Mouse (Mus musculus) stomach, embryonic 16.5 days (tissue): Measurements from ENCODE around the gene Sall1. TPM values are rescaled to one million over a fixed set of nuclear protein-coding genes. Genes with fewer than 3 reads are reported as not detected.

ENCODE experiments used
- ATAC-seq: fragments of 200-750 bp; cut with Nextera tagmentation; 2 replicates; pipeline ENCODE4 v1.8.0; 2017; ENCODE audit warnings: moderate number of reproducible peaks, moderate TSS enrichment; ENCODE audit not compliant: insufficient read depth, low FRiP score
- H3K27ac ChIP-seq: fragments of 300-500 bp; sonication (generic); 2 replicates; pipeline ENCODE4 v1.5.1; 2014; ENCODE audit warnings: low read length
- H3K27me3 ChIP-seq: fragments of 300-500 bp; sonication (generic); 2 replicates; pipeline ENCODE4 v1.6.1; 2014; ENCODE audit warnings: low read length, control low read depth, mixed read lengths; ENCODE audit not compliant: control insufficient read depth, insufficient read depth
- H3K36me3 ChIP-seq: fragments of 300-500 bp; sonication (generic); 2 replicates; pipeline ENCODE4 v1.6.1; 2014; ENCODE audit warnings: low read length; ENCODE audit not compliant: control insufficient read depth, insufficient read depth
- H3K4me1 ChIP-seq: fragments of 300-500 bp; sonication (generic); 2 replicates; pipeline ENCODE4 v1.6.1; 2014; ENCODE audit warnings: low read length, control low read depth, mixed read lengths; ENCODE audit not compliant: control insufficient read depth, insufficient read depth
- H3K4me2 ChIP-seq: fragments of 300-500 bp; sonication (generic); 2 replicates; pipeline ENCODE4 v1.6.1; 2014; ENCODE audit warnings: low read depth, low read length, mixed read lengths
- H3K4me3 ChIP-seq: fragments of 300-500 bp; sonication (generic); replicated peaks from 2 replicates; pipeline ENCODE4 v1.5.1; 2014; ENCODE audit warnings: mild to moderate bottlenecking, low read length
- H3K9ac ChIP-seq: fragments of 300-500 bp; sonication (generic); 2 replicates; pipeline ENCODE4 v1.6.1; 2014; ENCODE audit warnings: low read length
- H3K9me3 ChIP-seq: fragments of 300-500 bp; sonication (generic); replicated peaks from 2 replicates; pipeline ENCODE4 v1.6.1; 2016; ENCODE audit warnings: low read length, control low read depth; ENCODE audit not compliant: control insufficient read depth
- WGBS: fragments of 180-500 bp; shearing (Covaris S2); extraction: QIAGEN DNeasy Blood & Tissue Kit; methylation state at CpG from one replicate; pipeline ENCODE4 v1.1.7; 2014; 5-methylcytosine and 5-hydroxymethylcytosine counted together
- polyA plus RNA-seq: library from polyadenylated mRNA; unstranded; fragments of >200 nt; fragmentation: Nextera tagmentation; extraction: Ambion mirVana; gene quantifications from 2 replicates; pipeline ENCODE4 v1.2.1, GENCODE M21; 2015

Sall1 gene
- polyA plus RNA-seq, 1 experiment from 2014 or later = 1.1 TPM

DNA sequence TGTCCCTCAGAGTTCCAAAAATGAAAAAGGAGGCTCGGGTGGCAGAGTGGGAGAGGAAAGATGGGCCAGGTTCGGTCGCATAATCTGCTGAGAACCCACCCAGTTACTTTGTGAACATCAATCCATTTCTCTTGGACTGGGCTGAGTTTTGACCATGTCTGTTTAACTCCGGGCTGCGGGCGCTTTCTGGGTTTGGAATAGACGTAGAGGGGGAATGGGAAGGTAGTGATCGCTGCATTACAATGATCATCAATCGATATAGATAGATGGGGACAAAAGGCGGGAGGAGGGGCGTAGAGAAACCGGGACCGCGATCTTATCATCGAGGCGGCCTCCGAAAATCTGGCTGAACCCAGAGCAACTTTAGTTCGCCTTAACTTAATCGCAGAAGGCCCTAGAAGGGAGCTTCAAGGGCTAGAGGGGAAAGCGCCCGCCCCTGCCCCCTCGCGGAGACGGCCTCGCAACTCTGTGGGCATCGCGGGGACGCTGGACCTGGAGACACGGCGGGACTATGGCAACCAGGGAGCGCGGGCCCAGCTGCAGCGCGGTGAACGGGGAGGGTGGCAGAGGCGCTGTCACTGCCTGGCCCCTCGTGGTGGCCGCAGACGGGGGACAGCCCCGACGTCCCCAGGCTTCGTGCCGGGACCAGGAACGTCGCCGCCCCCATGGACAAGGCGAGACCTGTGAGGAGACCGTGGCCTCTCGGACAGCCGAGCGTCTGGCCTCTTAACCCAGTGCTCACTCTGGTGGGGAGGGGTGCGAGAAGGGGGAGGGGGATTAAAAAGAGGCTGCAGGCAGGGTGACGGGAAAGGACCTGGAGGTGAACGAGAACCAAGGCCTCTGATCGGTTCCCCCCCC, 18.5 kb downstream of the Sall1 start:
- H3K4me2 ChIP-seq = peak overlapping the region; percentile 54
- H3K9ac ChIP-seq = peak overlapping the region; percentile 43
- no peak for ATAC-seq
- H3K9me3 ChIP-seq = no peaks in the 10 kb centered on the region
- no peak overlapping the region for H3K27ac ChIP-seq
- H3K4me3 ChIP-seq = peak overlapping the region; percentile 34
- peaks cover 29% of the 10 kb centered on the region for H3K27me3 ChIP-seq
- peaks cover 5% of the 10 kb centered on the region; the same call in 1 of the 2 replicates for H3K4me1 ChIP-seq
- H3K36me3 ChIP-seq = no peaks in the 10 kb centered on the region
- WGBS = 11% methylated on average over 50 of the region's 55 CpGs

DNA sequence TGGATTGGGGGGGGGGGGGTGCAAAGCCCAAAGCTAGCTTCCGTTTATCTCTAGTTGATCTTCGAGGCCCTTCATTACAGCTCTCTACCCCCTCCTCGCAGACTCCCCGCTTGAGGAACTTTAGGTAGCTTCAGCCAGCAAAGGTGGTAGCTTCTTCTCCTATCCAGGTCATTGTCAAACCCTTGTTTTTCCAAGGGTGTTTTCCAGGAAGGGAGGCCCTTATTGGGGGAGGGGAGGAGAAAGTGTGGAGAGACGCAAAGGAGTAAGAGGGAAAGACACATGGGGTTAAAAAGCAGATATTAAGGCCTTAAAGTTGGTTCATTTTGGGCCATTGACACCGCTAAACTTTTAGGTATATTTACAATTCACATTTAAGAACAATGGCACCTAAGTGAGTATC, 19.2 kb downstream of the Sall1 start:
- H3K27me3 ChIP-seq = peaks cover 30% of the 10 kb centered on the region
- peaks cover 5% of the 10 kb centered on the region; the same call in 1 of the 2 replicates for H3K4me1 ChIP-seq
- H3K4me2 ChIP-seq = no peak overlapping the region
- H3K9me3 ChIP-seq = no peaks in the 10 kb centered on the region
- H3K9ac ChIP-seq = no peak overlapping the region
- no peak overlapping the region for H3K27ac ChIP-seq
- no peak overlapping the region for H3K4me3 ChIP-seq
- ATAC-seq = no peak
- WGBS = 42% methylated on average over 6 of the region's 6 CpGs
- H3K36me3 ChIP-seq = no peaks in the 10 kb centered on the region

DNA sequence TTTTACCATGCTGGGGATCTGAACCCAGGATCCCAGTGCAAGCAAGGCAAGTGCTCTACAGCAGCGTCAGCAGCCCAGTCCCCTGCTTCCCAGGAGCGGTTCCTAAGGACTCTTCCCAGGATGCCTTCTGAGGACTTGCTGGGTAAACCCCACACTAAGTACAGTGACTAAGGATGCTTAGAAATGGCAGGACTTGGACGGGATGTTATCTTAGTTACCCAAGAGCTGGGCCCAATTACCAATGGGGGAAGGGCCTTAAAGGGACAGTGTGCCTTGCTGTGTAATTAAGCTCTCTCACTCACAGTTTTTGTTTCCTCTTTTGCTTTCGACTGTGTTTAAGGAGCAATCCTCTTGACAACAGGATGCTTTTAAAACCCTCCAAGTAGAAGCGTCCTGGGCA, 22.8 kb downstream of the Sall1 start:
- ATAC-seq = no peak
- no peak overlapping the region for H3K4me2 ChIP-seq

DNA sequence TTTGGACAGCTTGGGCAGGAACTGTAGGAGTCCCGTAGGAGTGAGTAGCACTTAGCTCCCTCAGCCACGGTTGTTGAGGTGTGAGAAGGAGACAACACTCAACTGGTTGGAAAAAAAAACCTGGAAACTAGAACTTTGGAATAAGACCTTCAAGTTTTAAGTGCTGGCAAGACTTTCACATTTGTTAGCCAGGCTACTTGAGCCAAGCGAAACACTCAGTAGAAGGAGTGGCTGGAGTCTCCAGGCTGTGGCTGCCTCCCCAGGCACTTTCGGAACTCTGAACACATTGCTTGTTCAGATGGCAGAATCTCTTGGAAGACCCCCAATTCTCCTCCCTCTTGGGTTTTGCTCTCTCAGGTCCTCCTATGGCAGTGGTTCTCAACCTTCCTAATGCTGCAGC, 26.1 kb downstream of the Sall1 start:
- H3K27me3 ChIP-seq = peaks cover 5% of the 10 kb centered on the region
- H3K4me3 ChIP-seq = no peak overlapping the region
- H3K4me1 ChIP-seq = 0 out of 2 replicates have a peak, but pooled peaks cover 5% of the 10 kb centered on the region
- no peak overlapping the region for H3K27ac ChIP-seq
- no peak for ATAC-seq
- no peaks in the 10 kb centered on the region for H3K36me3 ChIP-seq
- no peak overlapping the region for H3K4me2 ChIP-seq
- no peak overlapping the region for H3K9ac ChIP-seq
- WGBS = 77% methylated on average over 4 of the region's 4 CpGs
- no peaks in the 10 kb centered on the region for H3K9me3 ChIP-seq

More for the DNA sequence above, 22.8 kb downstream of the Sall1 start:
- H3K4me3 ChIP-seq = no peak overlapping the region
- H3K27me3 ChIP-seq = peaks cover 27% of the 10 kb centered on the region
- no peak overlapping the region for H3K27ac ChIP-seq
- no peaks in the 10 kb centered on the region for H3K36me3 ChIP-seq
- 17% methylated on average over 5 of the region's 5 CpGs for WGBS
- H3K9ac ChIP-seq = no peak overlapping the region
- H3K9me3 ChIP-seq = no peaks in the 10 kb centered on the region
- H3K4me1 ChIP-seq = peaks cover 5% of the 10 kb centered on the region; the same call in 1 of the 2 replicates

DNA sequence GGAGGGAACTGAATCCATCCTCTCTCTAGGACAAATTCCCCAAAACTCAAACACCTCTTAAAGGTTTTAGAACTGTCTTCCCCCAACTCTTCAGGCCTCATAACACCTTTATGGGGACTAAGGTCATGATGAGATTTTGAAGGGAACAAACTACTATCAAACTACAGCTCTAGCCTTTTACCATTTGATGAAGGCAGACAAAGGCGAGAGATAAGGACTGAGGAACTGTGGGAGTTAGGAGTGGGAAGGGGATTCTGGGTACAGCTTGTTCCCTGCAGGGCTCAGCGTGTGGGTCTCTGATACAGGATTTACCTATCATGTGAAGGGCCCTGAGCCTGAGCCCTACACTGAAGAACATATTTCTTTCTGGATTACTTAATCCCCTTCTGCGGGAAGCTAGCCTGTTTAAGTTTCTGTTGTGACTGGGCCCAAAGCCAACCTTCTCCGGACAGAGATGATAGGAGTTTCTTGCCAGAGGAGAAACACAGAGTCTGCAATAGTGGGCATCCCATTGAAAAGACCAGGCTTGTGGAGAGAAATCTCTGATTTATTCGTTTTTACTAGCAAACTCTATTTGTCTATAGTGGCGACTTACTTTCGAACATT, 27.4 kb downstream of the Sall1 start:
- Histone ChIP-seq H3K4me1 (0 out of 2 replicates have a peak, but pooled peaks cover 5% of the 10 kb centered on the region), H3K9ac (no peak overlapping the region), H3K4me2 (no peak overlapping the region), H3K27me3 (0 out of 2 replicates have a peak, but pooled peaks cover 3% of the 10 kb centered on the region), H3K27ac (no peak overlapping the region), H3K9me3 (no peaks in the 10 kb centered on the region), H3K4me3 (no peak overlapping the region), H3K36me3 (no peaks in the 10 kb centered on the region)
- no peak for ATAC-seq
- 68% methylated on average over 7 of the region's 7 CpGs for WGBS

GRCm38 (mm10) chr8:89015539-89015938, 28.4 kb downstream of the Sall1 start:
- Histone ChIP-seq H3K9me3 (no peaks in the 10 kb centered on the region), H3K4me2 (no peak overlapping the region), H3K4me1 (0 out of 2 replicates have a peak, but pooled peaks cover 5% of the 10 kb centered on the region), H3K27me3 (0 out of 2 replicates have a peak, but pooled peaks cover 3% of the 10 kb centered on the region), H3K27ac (no peak overlapping the region), H3K4me3 (no peak overlapping the region), H3K36me3 (no peaks in the 10 kb centered on the region), H3K9ac (no peak overlapping the region)
- 50% methylated on average over 6 of the region's 6 CpGs for WGBS
- ATAC-seq = no peak

DNA sequence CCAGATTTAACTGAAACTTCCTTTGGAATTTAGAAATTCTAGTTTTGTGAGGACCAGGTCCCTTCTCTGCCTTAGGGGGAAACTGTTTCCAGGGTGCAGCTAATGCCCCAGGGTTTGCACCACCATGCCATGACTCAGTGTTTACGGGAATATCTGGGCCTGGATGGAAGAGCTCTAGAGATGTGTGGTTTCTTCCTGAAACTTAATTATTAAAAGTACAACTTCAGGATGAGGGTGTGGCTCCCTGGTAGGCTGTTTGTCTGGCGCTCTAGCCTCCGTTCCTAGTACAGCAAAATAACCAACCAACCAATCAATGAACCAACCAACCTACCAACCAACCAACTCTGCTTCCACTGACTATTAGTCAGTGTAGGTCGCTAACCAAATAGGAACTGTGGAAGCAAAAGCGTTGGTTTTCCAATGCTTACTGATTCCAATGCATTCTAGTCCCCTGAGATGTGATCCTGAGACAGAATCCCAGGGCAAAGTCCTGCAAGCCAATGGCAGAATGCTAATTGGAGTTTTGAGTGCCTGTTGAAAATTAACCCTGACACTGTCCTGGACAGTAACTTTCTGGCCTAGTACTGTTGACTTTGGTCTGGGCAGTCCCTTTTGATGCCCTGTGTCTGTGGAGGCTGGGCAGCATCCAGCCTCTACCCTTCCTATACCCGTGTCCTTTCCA, 31.0 kb downstream of the Sall1 start:
- no peak overlapping the region for H3K27ac ChIP-seq
- ATAC-seq = no peak
- H3K36me3 ChIP-seq = no peaks in the 10 kb centered on the region
- 81% methylated on average over 6 of the region's 6 CpGs for WGBS
- H3K27me3 ChIP-seq = peaks cover 2% of the 10 kb centered on the region
- H3K9me3 ChIP-seq = no peaks in the 10 kb centered on the region
- 0 out of 2 replicates have a peak, but pooled peaks cover 5% of the 10 kb centered on the region for H3K4me1 ChIP-seq
- no peak overlapping the region for H3K4me2 ChIP-seq
- H3K4me3 ChIP-seq = no peak overlapping the region
- H3K9ac ChIP-seq = no peak overlapping the region

- 0 out of 2 replicates have a peak overlapping the region, but pooled peaks have one; percentile 1 for H3K4me2 ChIP-seq
Observed at GRCm38 (mm10) chr8:89012024-89012712, 31.8 kb downstream of the Sall1 start.

More at GRCm38 (mm10) chr8:89012024-89012712, 31.8 kb downstream of the Sall1 start:
- Histone ChIP-seq H3K27me3 (peaks cover 9% of the 10 kb centered on the region), H3K27ac (no peak overlapping the region), H3K4me3 (no peak overlapping the region), H3K36me3 (no peaks in the 10 kb centered on the region), H3K9me3 (no peaks in the 10 kb centered on the region), H3K4me1 (peaks cover 7% of the 10 kb centered on the region; the same call in 1 of the 2 replicates), H3K9ac (no peak overlapping the region)
- WGBS = 32% methylated on average over 12 of the region's 12 CpGs
- ATAC-seq = no peak; the same call in 1 of the 2 replicates
